Mouse (Mus musculus) c-Kit-positive CD71-positive TER-119-positive erythroid progenitor cells, embryonic 14.5 days (primary cell): ENCODE measurements around the gene Fam169b.

Experiments
- DNase-seq: peaks from one replicate; pipeline ENCODE4 v3.0.0-alpha.2; 2013; ENCODE audit warnings: low spot score

Fam169b gene

GRCm38 (mm10) chr7:68273515-68273914 lies at the start of gene Fam169b:
Fam169b (plus strand) TSS chr7:68273839.
- no peak for DNase-seq

- DNase-seq = no peak
These were observed 49.6 kb upstream of the Fam169b start for GRCm38 (mm10) chr7:68224006-68224405.

- no peak for DNase-seq
These were observed 48.1 kb upstream of the Fam169b start for GRCm38 (mm10) chr7:68225427-68226054.

- no peak for DNase-seq
These were observed 46.6 kb upstream of the Fam169b start for GRCm38 (mm10) chr7:68227021-68227420.

- DNase-seq = no peak
These were observed 46.0 kb upstream of the Fam169b start for GRCm38 (mm10) chr7:68227621-68228020.

GRCm38 (mm10) chr7:68228491-68228890 lies 45.1 kb upstream of the Fam169b start:
- no peak for DNase-seq

GRCm38 (mm10) chr7:68230831-68231230 lies 42.8 kb upstream of the Fam169b start:
- DNase-seq = no peak

- no peak for DNase-seq
These were observed 41.1 kb upstream of the Fam169b start for GRCm38 (mm10) chr7:68232521-68232920.

- no peak for DNase-seq
These were observed 39.9 kb upstream of the Fam169b start for GRCm38 (mm10) chr7:68233619-68234223.

- no peak for DNase-seq
These were observed 36.8 kb upstream of the Fam169b start for GRCm38 (mm10) chr7:68236817-68237216.

GRCm38 (mm10) chr7:68239220-68239827 lies 34.3 kb upstream of the Fam169b start:
- no peak for DNase-seq

GRCm38 (mm10) chr7:68241205-68241604 lies 32.4 kb upstream of the Fam169b start:
- no peak for DNase-seq

- no peak for DNase-seq
These were observed 28.0 kb upstream of the Fam169b start for GRCm38 (mm10) chr7:68245681-68246080.

- no peak for DNase-seq
These were observed 27.4 kb upstream of the Fam169b start for GRCm38 (mm10) chr7:68246249-68246648.

- no peak for DNase-seq
These were observed 23.2 kb upstream of the Fam169b start for GRCm38 (mm10) chr7:68250411-68250810.

GRCm38 (mm10) chr7:68250902-68251301 lies 22.7 kb upstream of the Fam169b start:
- no peak for DNase-seq

GRCm38 (mm10) chr7:68257767-68258166 lies 15.9 kb upstream of the Fam169b start:
- no peak for DNase-seq

GRCm38 (mm10) chr7:68258326-68259150 lies 15.1 kb upstream of the Fam169b start:
- no peak for DNase-seq

GRCm38 (mm10) chr7:68259523-68260081 lies 14.0 kb upstream of the Fam169b start:
- no peak for DNase-seq

GRCm38 (mm10) chr7:68262612-68263200 lies 10.9 kb upstream of the Fam169b start:
- no peak for DNase-seq

- DNase-seq = no peak
These were observed 10.2 kb upstream of the Fam169b start for GRCm38 (mm10) chr7:68263346-68264027.
